Mouse (Mus musculus) brain, embryonic 18.5 days (tissue): Measurements from ENCODE around the gene Ndufs3.

ENCODE experiments used
- DNase-seq: peaks from one replicate; pipeline ENCODE4 v3.0.0-alpha.2; 2012; ENCODE audit warnings: low read depth, low spot score

The Ndufs3 gene

DNA sequence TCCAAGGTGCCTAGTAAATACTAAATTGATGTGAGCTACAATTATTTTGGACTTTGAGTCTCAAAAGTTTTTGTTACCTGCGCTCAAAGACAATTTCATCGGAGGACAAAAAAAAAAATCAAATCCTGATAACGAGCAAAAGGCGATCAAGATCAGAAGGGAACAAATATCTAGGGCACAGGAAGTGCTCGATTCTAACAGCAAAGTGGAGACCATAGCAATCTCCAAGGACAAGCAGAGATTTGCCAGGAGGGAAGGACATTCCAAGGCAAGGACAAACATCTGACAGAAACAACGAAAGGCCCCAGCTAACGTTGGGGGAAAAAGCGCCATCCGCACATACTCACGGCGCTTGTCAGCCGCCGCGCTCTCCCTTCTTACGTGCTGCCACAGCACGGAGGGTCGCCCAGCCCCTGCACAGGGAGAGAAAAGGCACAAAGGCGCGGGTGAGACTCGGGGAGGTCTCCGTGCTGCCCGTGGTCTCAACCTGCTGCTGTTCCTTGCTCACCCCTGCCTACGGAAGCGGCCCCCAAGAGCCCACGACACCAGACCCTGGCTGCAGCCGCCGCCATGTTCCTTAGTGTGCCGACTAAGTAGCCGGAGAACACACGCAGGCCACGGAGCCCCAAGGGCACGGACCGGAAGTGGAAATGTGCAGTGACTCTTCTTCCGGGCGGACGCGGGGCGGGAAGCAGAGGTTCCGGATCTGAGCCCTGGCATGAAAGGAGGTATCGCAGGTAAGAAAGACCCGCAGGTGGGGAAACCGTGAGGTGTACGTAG lies at the start of gene Ndufs3, which contains the start of gene Kbtbd4:
Ndufs3 (minus strand) TSS at position 752 of the 780 bp plus-strand sequence.
Kbtbd4 (plus strand) TSS at position 665 of the 780 bp plus-strand sequence.
- peak; percentile 75 for DNase-seq

DNA sequence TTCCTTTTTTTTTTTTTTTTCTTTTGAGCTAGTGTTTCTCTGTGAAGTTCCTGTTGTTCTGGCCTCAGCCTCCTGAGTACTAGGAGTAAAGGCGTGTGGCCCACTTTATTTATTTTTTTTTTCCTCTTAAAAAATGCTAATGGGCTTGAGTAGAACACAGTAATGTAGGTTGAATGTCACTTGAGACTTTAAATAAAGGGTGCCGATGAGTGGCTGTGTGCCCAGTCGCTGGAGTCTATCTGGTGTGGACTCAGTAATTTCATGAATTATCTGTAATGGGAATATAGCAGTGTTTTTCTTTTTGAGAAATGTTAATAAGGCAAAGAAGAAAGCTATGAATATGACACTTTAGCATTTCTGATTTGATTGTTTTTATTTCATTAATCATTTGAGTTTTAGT lies 48.8 kb upstream of the Ndufs3 start:
- DNase-seq = no peak

DNA sequence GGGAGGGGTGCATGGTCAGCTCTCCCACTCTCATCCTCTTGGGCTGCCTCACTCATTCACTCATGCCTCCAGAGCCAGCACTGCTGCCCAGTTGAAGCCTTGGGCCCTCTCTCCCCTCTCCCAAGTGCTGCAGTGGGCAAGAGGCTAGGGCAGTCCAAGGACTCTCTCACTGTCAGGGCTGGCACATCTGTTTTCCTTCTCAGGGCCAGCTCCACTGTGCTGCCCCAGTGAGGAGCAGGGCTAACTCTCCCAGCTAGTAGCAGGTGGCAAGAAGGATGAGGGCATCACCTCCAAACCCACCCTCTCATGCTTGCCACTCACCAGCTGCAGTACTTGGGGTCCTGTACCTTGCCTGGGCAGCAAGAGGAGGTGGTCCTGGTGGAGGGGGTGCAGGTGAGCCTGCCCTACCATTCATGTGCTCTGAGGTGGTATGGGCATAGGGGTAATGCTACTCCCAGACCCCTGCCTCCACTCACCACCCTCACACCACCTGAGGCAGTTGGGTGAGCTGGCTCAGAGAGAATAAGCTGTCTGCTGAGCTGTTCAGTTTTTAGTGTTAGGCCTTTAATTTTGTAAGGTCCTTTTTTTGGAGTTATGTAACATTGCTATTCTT lies 46.1 kb upstream of the Ndufs3 start:
- DNase-seq = no peak

DNA sequence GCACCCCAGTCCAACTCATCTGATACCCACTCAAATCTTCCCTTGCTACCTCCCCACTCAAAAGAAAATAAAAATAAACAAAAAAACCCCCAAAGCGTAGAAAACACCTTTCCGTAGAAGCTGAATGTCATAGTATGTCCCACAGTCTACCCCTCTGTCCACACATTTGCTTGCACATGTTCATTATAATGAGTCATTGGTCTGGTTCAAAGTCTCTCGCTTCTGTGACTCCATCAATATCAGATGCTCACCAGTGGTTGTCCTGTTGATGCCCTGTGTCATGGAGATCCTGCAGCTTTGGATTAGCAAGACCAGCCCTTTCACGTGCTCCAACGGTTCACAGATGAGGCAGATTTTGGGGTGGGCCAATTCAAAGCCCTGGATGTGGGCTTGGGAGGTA lies 45.5 kb upstream of the Ndufs3 start:
- no peak for DNase-seq

DNA sequence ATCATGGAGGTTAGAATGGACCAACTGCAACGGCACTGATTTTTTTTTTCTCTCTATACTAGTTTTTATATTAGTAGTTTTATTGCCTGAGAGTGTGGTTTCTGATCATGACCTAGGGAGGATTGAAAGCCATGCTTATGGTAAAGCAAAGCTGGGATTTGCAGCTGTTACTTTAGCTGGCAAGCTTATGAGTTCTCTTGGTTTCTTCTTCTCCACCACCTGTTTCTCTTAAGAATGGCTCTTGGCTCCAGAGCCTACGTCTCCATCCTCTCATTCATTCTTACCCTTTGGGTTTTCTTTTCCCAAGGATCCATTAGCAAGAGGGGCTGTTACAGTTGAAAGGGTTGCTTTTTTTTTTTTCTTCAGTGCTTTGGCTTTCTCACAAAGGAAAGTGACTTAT lies 37.1 kb upstream of the Ndufs3 start:
- no peak for DNase-seq

DNA sequence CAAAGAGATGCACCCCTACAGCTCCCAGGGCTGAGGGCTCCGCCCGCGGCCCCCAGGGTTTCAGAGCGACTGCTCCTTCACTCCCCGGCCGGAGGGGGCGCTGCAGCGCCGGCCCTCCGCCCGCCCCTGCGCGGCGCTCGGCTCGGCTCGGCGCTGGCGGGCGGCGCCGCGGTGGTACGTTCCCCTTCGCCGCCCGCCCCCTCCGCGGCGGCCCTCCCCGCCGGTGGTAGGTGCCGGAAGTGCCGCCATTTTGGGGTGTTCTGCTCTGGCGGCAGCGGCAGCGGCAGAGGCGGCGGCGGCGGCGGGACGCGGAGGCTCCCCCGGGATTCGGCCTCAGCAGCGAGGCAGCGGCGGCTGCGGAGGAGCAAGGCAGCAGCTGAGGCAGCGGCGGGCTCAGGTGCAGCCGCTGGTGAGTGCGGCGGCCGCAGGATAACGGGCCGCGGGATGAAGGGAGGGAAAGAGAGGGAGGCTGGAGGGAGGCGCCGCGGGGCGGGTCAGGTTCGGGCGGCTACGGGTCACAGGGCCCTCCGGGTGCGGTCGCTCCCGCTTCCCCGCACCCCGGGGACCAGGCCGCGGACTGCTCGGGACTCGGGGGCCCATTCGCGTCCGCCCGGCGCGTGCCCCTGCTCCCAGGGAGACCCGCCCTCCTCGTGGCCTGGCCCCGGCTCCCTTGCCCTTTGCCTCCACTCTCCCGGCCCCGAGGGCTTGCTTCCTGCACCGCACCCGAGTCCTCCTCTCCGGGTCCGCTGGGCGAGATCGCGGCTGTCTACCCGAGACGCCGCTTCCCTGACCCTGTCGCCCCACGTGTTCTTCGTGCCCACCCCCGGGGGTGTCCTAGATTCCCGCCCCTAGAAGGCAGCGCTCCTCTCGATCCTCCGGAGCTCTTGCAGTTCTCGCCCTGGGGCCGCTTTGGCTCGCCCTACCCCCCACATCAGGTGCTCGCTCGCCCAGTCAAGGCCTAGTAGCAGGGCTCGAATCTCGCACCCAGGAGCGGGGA lies 35.9 kb upstream of the Ndufs3 start, which contains the start of gene Celf1:
Celf1 (plus strand) TSS at position 150 of the 997 bp plus-strand sequence.
- no peak for DNase-seq

DNA sequence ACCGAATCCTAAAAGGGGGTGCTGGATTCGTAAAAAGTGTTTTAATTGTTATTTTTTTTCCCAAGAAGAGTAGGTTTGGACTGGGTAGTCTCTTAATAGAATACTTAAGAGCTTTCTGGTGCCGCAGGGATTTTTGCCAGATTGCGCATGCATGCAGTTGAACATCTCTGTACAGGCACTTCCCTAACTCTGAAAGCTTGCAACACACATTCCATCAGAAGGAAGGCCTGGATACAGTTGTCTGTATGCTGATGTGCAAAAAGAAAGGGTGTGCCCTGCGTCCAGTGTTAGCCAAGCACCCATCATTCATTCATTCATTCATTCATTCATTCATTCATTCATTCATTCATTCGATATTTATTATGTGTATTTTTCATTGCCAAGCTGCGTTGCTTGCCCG lies 35.1 kb upstream of the Ndufs3 start:
- no peak for DNase-seq

DNA sequence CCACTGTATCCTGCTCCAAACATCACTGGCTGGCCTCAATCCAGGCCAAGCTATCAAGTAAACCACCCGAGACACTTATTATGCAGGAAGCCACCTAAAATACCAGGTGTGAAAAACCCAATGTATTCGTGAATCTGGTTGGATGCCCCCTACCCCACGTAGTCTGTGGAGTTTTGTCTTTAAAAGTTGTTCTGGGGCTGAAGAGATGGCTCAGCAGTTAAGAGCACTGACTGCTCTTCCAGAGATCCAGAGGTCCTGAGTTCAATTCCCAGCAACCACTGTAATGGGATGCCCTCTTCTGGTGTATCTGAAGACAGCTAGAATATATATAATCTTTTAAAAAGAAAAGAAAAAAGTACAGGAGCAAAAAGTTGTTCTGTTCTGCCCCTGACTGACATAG lies 33.7 kb upstream of the Ndufs3 start:
- no peak for DNase-seq

DNA sequence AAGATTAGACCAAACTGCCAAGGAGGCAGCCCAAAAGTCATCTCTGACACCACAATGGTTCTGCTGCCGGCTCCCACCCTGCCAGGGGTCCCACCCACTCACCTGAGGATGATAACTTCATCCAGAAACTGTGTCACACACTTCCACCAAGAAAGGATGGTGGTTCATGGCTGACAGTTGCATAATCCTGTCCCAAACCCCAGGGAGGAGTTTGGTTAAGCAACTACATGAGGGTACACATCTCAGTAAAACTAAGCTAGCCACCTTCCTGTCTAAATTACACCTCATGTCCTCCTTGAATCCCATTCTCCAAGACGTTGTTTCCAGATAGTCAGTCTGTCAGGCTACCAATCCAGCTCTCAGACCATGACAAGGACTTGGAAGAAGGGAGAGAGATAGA lies 27.6 kb upstream of the Ndufs3 start:
- no peak for DNase-seq

DNA sequence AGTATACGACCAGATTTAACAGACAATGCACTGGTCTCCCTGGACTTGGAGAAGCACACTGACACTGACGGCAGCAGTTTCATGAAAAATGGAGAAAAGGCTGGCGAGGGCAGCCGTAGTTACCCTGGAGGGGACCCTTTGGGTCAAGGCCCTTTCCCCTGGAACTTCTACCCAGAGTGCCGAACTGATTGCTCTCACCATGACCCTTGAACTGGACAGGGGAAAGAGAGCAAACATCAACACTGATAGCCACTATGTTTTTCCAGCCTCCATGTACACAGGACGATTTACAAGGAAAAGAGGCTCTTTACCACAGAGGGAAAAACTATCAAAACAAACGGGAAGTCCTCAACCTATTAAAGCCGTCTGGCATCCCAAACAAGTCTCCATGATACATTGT lies 27.2 kb upstream of the Ndufs3 start:
- DNase-seq = no peak

DNA sequence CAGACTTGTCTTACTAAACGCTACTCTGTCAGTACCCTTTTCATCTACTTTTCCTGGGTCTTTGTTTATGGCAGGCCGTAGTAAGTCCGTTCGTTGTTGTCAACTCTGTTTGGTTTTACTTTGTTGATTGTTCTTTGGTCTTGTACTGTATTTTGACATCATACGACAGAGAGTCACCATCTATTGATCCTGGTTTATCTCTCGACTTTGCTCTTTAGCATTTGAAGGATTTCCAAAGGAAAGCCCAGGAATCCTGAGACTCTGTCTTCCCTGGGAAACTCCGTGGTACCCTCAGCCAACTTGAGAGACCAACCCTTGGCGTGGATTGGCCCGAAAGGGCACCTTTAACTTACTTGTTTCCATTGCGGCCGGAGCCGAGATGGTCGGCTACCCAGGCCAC lies 23.9 kb upstream of the Ndufs3 start:
- no peak for DNase-seq

DNA sequence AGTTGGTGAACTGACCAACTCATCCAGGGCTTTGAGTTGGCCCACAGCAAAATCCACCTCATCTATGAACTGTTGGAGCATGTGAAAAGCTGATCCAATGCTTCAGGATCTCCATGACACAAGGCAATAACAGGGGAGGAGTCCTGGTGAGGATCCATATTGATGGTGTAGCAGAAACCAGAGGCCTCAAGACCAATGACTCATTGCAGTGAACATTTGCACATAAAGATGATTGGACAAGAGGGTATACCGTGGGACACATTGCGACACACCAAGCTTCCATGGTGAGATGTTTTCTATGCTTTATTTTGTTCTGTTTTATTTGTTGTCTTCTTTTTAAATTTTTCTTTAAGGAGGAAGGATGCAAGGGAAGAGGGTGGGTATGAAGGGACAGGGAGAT lies 18.0 kb upstream of the Ndufs3 start:
- no peak for DNase-seq

DNA sequence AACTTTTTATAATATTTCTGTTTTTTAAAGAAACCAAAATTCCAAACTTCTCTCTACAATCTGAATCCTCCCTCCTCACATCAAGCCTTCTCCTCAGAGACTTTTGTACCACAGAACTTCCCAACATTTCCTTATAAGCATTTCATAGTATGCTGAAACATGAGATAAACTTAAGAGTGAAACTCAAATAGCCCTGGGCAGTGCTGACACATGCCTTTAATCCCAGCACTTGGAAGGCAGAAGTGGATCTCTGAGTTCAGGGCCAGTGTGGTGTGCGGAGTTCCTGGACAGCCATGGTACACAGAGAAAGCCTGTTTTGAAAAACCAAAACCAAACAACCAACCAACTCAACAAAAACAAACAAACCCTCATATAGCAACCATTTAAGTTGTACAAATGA lies 16.6 kb upstream of the Ndufs3 start:
- DNase-seq = no peak

DNA sequence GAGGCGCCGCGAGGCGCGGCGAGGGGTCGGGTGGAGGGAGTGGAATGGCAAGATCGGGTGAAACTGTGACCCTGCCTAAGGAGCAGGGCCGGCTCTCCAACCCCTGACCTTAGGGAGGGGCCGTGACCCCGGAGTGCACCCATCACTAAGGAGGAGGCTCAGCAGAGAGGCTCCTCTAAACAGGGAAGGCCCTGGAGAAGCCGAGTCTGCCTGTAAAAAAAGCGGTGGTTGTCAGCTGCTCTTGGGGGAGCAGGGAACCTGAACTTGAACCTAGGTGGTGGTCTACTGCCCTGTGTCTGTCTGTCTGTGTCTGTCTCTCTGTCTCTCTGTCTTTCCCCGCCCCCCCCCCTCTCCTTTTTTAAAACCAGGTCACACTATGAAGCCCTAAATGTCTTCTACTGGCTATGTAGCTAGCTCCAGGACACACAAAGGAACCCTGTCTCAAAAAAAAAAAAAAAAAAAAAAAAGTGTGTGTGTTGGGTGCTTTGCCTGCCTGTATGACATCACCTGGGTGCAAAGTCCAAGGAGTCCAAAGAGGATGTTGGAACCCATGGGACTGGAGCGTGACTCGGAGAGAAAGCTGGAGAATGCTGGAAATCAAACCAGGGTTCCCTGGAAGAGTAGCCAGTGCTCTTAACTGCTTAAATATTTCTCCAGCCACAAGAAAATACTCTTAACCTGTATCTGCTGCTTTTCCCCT lies 13.5 kb upstream of the Ndufs3 start:
- no peak for DNase-seq

DNA sequence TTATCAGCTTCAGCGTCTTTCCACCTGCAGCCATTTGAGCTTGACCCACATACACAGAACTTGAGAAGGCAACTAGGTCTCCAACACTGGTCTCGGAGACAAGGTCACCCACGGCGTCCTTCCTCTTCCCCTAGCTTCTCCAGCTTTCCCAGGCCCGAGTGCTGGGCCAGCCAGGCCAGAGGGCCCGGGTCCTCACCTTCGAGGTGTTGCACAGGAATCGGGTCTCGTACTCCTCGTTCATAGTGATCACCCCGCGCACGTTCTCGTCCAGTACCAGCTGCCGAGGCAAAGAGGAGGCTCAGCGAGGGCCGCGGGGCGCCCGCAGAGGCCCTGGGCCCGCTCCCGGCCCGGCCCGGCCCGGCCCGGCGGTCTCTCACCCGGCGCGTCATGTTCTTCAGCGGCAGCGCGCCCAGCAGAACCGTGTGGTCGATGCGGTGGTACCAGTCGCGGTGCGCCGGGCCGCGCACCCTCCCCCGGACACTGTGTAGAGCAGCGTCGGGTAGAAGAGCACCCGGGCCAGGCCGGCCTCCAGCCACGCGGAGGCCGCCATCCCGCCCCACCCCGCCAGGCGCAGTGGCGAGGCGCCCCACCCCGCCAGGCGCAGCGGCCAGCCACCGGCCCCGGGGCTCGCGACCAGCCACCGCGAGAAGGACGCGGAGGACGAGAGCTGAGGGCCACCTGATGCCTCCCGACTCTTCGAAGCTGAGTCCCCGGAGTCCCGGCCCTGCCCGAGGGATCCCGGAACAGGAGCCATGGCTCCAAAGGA lies 12.8 kb upstream of the Ndufs3 start:
- DNase-seq = peak; percentile 24

DNA sequence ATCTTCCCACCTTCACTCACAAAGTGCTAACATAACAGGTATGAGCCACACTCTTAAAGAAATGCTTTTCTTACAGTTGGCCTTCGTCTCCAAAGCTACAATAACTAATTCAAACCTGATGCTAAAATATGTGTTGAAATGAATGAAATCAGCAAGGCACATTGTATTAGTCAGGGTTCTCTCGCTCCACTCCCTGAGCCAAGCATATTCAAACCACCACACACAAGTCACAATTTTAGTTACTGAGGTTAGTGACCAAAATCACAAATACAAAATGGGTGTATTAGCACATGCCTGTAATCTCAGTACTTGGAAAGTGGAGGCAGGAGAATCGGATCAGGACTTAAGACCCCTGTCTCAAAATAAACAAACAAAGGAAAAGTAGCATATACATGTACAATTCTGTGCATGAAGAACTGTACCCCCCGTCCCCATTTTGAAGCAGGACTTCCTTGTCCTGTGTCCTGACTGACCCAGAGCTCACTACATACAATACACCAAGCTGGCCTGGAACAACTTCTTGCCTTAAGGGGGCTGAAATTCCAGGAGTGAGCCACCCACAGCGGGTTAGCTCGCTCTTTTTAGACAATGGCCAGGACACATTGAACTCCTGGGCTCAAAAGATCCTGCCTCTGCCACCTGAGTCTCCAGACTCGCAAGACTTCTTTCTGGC lies 12.1 kb upstream of the Ndufs3 start:
- DNase-seq = no peak

DNA sequence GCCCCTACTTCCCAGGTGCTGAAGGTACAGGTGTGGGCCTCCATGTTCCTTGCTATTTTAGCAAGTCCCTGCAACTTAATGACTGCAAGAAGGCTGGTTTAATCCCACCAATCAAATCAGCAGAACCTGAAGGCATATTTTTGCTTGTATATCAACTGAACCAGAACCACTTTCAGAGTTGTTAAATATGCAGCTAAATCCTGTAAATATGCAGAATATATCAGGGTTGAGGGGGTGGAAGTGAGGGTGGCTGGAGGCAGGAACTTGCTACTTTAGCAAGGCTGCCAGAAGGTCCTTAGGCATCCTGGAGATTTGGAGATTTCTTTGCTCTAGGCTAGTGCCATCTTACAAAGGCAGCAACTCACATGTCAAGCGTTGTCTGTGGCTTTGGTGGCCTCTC lies 10.9 kb upstream of the Ndufs3 start:
- DNase-seq = no peak

DNA sequence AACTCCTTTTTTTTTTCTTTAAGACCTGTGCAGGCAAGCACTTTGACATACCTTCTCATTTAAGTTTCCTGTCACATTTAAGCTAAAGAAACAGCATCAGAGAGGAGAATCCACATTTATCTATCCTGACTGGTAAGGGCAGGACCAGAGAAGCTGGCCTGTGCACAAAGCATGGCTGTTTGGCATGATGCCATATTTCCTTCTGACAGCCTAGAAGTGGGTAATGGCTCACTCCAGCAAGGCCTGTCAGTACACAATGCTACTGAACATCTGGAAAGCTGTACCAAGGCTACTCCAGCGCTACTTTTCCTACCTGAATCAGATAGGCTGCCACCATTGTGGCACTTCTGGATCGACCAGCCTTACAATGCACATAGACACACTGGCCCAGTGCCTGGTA lies 9.0 kb upstream of the Ndufs3 start:
- no peak for DNase-seq

DNA sequence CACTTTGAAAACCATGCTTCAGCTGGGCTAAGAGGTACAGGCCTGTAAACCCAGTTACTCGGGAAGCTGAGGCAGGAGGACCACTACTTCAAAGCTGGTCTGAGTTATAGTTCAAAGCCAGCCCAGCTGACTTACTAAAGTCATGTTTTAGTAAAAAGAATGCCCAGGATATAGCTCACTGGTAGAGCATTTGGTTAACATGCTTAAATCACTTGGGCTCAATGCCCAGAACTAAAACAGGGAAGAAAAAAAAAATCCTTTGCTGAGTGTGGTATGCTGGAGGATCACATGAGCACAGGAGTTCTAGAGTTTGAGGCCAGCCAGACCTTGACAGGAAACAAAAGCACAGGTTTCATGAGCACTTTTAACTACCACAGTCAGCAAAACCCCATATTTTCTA lies 7.0 kb upstream of the Ndufs3 start:
- DNase-seq = no peak

DNA sequence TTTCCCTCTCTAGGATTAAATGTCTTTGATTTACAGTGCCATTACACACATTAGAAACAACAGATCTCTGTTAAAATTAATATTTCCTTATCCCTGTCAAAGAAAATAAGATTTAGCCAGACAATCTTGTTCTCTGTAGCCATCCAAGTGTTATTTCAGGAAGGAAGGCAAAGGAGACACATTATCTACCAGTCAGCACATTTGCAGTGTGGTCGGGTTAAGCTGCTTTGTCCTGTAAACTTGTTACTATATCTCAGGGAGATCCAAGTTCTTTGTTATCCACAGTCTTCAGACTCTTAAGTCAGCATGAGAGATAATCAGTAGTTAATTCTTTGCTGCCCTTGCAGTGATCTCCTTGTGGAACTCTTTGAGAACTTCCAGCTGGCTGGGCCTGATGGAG lies 6.2 kb upstream of the Ndufs3 start:
- DNase-seq = no peak
